Mouse (Mus musculus) left cerebral cortex, adult 8-10 months (tissue): ENCODE measurements around the gene Rnh1. TPM values are rescaled to one million over a fixed set of nuclear protein-coding genes. Genes with fewer than 3 reads are reported as not detected.

Source experiments
- DNase-seq, 2 experiments: peaks; one replicate each; pipeline ENCODE4 v3.0.0; 2022; ENCODE audit warnings: low spot score in 2 of 2
- total RNA-seq, 4 experiments: library from RNA; stranded (reverse); gene quantifications; 2 replicates each; pipeline ENCODE4 v1.2.4; 2022

Rnh1 gene
- total RNA-seq, 4 experiments from 2014 or later = 41.0 to 52.8 (median 44.8) TPM

- no peak for DNase-seq
These were observed 32.8 kb upstream of the Rnh1 start for GRCm38 (mm10) chr7:141205504-141205903.

- DNase-seq = no peak
These were observed 31.9 kb upstream of the Rnh1 start for GRCm38 (mm10) chr7:141204546-141204945.

GRCm38 (mm10) chr7:141198121-141198520 is 25.5 kb upstream of the Rnh1 start:
- DNase-seq = no peak

GRCm38 (mm10) chr7:141196619-141197282 is 24.1 kb upstream of the Rnh1 start:
- DNase-seq = no peak

GRCm38 (mm10) chr7:141195754-141196153 is 23.1 kb upstream of the Rnh1 start:
- DNase-seq = no peak

GRCm38 (mm10) chr7:141194830-141195229 is 22.2 kb upstream of the Rnh1 start:
- peak; percentile 69 to 86 for DNase-seq

- DNase-seq = no peak
These were observed 21.8 kb upstream of the Rnh1 start for GRCm38 (mm10) chr7:141194409-141194808.

- DNase-seq = peak; percentile 95 to 97
These were observed 21.3 kb upstream of the Rnh1 start, which contains the start of the genes Hras and Lrrc56 for GRCm38 (mm10) chr7:141193948-141194347. Gene Hras, minus strand, starts transcription at chr7:141194005. Gene Lrrc56, plus strand, starts transcription at chr7:141194157.

GRCm38 (mm10) chr7:141193348-141193856 is 20.7 kb upstream of the Rnh1 start:
- peak in 1 of 2 experiments; percentile 37 for DNase-seq

- no peak for DNase-seq
These were observed 20.2 kb upstream of the Rnh1 start for GRCm38 (mm10) chr7:141192776-141193347.

GRCm38 (mm10) chr7:141191796-141192685 is 19.4 kb upstream of the Rnh1 start:
- no peak for DNase-seq

- no peak for DNase-seq
These were observed 18.4 kb upstream of the Rnh1 start for GRCm38 (mm10) chr7:141191036-141191435.

GRCm38 (mm10) chr7:141190220-141190619 is 17.6 kb upstream of the Rnh1 start:
- no peak for DNase-seq

- no peak for DNase-seq
These were observed 16.1 kb upstream of the Rnh1 start for GRCm38 (mm10) chr7:141188733-141189132.

- DNase-seq = no peak
These were observed 15.5 kb upstream of the Rnh1 start for GRCm38 (mm10) chr7:141188194-141188593.

GRCm38 (mm10) chr7:141176173-141176572 is 3.5 kb upstream of the Rnh1 start:
- peak; percentile 62 to 72 for DNase-seq

- DNase-seq = no peak
These were observed 2.4 kb upstream of the Rnh1 start for GRCm38 (mm10) chr7:141175068-141175467.

GRCm38 (mm10) chr7:141173323-141173850 is 730 bp upstream of the Rnh1 start:
- DNase-seq = no peak

- DNase-seq = no peak
These were observed 2.8 kb downstream of the Rnh1 start for GRCm38 (mm10) chr7:141169866-141170265.

- DNase-seq = no peak
These were observed 3.4 kb downstream of the Rnh1 start for GRCm38 (mm10) chr7:141169300-141169699.

- peak in 1 of 2 experiments; percentile 71 for DNase-seq
These were observed 4.1 kb downstream of the Rnh1 start for GRCm38 (mm10) chr7:141168518-141168953.
